Mouse (Mus musculus) spleen, adult 2 months (tissue): ENCODE data around the gene Tepp. TPM values are rescaled to one million over a fixed set of nuclear protein-coding genes. Genes with fewer than 3 reads are reported as not detected.

Source experiments
- DNase-seq, 2 experiments: peaks; one replicate each; pipeline versions ENCODE4 v3.0.0 to v3.0.0-alpha.2; 2012 to 2021; ENCODE audit warnings: low spot score in 2 of 2, low read depth in 1 of 2
- H3K27ac ChIP-seq: fragments of 200-500 bp; 2 replicates; pipeline ENCODE4 v1.5.1; 2012; ENCODE audit warnings: low read length, inconsistent platforms; ENCODE audit not compliant: insufficient read depth
- H3K27me3 ChIP-seq: fragments of 200-500 bp; 2 replicates; pipeline ENCODE4 v1.6.1; 2012; ENCODE audit warnings: mild to moderate bottlenecking, moderate library complexity, low read length, inconsistent platforms; ENCODE audit not compliant: control insufficient read depth, insufficient read depth
- H3K36me3 ChIP-seq: fragments of 200-500 bp; 2 replicates; pipeline ENCODE4 v1.6.1; 2012; ENCODE audit warnings: mild to moderate bottlenecking, low read length, inconsistent platforms; ENCODE audit not compliant: control insufficient read depth, insufficient read depth
- H3K4me1 ChIP-seq: fragments of 200-500 bp; 2 replicates; pipeline ENCODE4 v1.6.1; 2011; ENCODE audit warnings: inconsistent platforms; ENCODE audit not compliant: control insufficient read depth, insufficient read depth, insufficient read length
- H3K4me3 ChIP-seq: fragments of 200-500 bp; 2 replicates; pipeline ENCODE4 v1.5.1; 2011; ENCODE audit warnings: mild to moderate bottlenecking, inconsistent platforms; ENCODE audit not compliant: insufficient read depth, insufficient read length; ENCODE audit errors: extremely low read depth
- CTCF ChIP-seq: fragments of 200-500 bp; IDR thresholded peaks from 2 replicates; pipeline ENCODE4 v1.5.1; 2011; ENCODE audit warnings: mild to moderate bottlenecking, inconsistent platforms; ENCODE audit not compliant: insufficient read depth, insufficient read length, insufficient replicate concordance; ENCODE audit errors: extremely low read depth
- POLR2A ChIP-seq: fragments of 200-500 bp; IDR thresholded peaks from 2 replicates; pipeline ENCODE4 v1.6.1; 2011; ENCODE audit warnings: low read depth, low read length, inconsistent platforms
- WGBS: fragments of 180-500 bp; shearing (Covaris S2); methylation state at CpG from one replicate; pipeline ENCODE4 v1.1.7; 2018; 5-methylcytosine and 5-hydroxymethylcytosine counted together
- polyA plus RNA-seq: library from polyadenylated mRNA; depleted of rRNA; stranded (reverse); fragments of >200 nt; gene quantifications from 2 replicates; pipeline ENCODE4 v1.2.3, GENCODE M21; 2012; rRNA removed

The Tepp gene
- 0.26 and 0.39 TPM in 2 replicates for polyA plus RNA-seq

DNA sequence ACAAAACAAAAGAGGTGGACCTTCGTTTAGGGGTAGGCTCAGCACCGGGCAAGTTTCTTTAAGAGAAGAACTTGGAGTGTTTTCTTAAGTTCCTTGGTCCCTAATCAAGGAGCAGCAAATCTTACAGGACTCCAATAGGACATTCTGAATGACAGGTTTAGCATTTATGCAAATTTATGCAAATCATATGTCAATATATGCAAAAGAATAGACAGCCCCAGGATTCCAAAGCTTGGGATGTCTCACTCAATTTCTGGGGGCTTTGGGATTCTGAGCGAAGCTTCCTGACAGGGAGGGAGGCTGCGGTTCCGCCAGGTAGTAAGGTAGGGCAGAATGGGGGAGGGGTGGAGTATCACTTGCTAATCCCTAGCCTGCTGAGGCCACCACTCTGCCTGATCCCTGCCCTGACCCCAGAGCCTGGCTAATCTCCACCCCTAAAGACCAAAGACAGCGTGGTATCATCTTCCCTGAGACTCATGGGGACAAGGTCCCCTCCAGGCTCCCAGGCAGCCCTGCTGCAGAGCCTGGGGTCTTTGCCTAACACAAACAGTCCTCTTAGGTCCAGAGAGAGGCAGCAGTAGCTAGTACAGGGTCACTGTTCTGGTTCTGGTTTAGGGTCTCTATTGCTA, at the start of gene Tepp:
Gene Tepp (plus strand): TSS at position 225 of the 629 bp plus-strand sequence.
- Histone ChIP-seq H3K27me3 (no peaks in the 10 kb centered on the region), H3K27ac (no peak within 1 kb of the TSS), H3K4me3 (no peak within 1 kb of the TSS), H3K4me1 (no peaks in the 10 kb centered on the region), H3K36me3 (no peaks in the 10 kb centered on the region)
- TF ChIP-seq POLR2A (no peak), CTCF (no peak)
- no peak for DNase-seq
- 83% methylated on average over 6 of the region's 6 CpGs for WGBS

DNA sequence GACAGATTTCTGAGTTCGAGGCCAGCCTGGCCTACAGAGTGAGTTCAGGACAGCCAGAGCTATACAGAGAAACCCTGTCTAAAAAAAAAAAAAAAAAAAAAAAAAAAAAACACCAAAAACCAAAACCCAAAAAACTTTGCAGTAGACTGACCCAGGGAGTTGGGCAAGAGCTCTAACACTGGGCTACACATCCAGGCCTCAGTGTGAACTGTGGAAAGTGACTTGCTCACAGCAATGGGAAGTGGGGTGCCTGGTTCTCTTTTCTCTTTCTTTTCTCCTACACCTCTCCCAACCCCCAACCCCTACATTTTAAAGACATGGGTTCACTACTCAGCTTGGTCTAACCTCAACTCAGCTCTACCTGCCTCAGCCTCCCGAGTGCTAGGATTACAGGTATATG, 48.2 kb upstream of the Tepp start:
- DNase-seq = no peak
- H3K27ac ChIP-seq = no peak overlapping the region
- no peaks in the 10 kb centered on the region for H3K4me1 ChIP-seq
- no peak overlapping the region for H3K4me3 ChIP-seq
- 70% methylated on average over 2 of the region's 2 CpGs for WGBS
- TF ChIP-seq POLR2A (no peak), CTCF (no peak)
- H3K36me3 ChIP-seq = no peaks in the 10 kb centered on the region
- H3K27me3 ChIP-seq = no peaks in the 10 kb centered on the region

DNA sequence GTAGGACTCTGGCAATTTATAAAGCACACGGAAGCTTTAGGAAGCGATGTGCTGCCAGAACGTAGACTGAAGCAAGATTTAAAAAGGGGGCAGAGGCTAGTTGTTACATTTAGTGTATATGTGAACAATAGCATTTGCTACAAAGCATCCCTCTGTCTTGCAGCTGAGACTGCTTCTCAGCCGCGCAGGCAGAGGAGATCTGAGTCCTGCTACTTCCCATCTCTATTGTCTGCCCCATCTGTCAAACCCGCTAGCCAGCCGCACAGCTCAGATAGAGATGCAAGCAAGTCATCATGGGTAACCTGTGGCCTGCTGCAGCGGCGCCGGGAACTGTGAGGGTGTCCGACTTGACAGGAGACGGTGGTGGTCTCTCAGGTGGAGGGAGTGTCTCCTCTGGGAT, 39.9 kb upstream of the Tepp start:
- no peaks in the 10 kb centered on the region for H3K27me3 ChIP-seq
- WGBS = 91% methylated on average over 12 of the region's 12 CpGs
- no peaks in the 10 kb centered on the region for H3K36me3 ChIP-seq
- no peaks in the 10 kb centered on the region for H3K4me1 ChIP-seq
- H3K27ac ChIP-seq = no peak overlapping the region
- TF ChIP-seq POLR2A = no peak
- TF ChIP-seq CTCF = no peak
- no peak overlapping the region for H3K4me3 ChIP-seq
- DNase-seq = no peak

DNA sequence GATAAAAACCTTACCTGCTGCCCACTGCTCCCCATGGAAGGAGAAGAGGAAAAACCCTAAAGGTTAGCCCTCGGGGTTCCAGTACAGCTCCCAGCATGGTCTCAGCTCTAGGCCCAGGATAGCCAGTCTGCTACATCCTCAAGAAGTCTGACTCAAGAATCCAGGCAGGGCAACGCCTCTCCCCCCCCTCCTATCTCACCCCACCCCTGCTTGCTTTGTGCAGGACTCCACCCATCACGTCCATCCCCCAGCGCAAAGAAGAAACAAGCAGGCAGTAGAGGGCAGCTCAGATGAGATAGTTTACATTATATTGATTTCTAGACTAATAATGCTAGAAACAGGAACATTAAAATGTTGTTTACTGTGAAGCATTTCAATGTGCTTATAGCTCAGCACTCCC, 38.5 kb upstream of the Tepp start:
- no peak for TF ChIP-seq CTCF
- TF ChIP-seq POLR2A = no peak
- no peak overlapping the region for H3K4me3 ChIP-seq
- no peak for DNase-seq
- no peaks in the 10 kb centered on the region for H3K4me1 ChIP-seq
- WGBS = 68% methylated on average over 4 of the region's 4 CpGs
- H3K27me3 ChIP-seq = no peaks in the 10 kb centered on the region
- no peak overlapping the region for H3K27ac ChIP-seq
- no peaks in the 10 kb centered on the region for H3K36me3 ChIP-seq

DNA sequence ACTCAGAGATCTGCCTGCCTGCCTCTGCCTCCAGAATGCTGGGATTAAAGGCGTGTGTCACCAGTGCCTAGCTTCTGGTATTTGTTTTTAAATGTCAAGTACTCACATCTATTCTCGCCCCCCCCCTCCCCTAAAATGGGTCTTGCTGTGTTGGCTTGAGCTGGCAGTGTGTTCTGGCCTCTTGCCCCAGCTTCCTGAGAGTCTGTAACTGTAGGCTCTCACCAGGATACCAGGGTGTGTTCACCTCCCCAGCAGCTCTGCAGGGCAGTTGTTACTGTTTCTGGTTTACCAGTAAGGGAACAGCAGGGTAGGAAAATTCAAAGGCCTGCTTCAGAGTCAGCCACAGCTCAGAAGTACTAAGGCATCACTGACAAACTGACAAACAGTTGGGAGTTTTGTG, 37.5 kb upstream of the Tepp start:
- Histone ChIP-seq H3K4me1 (no peaks in the 10 kb centered on the region), H3K27me3 (no peaks in the 10 kb centered on the region), H3K4me3 (no peak overlapping the region), H3K27ac (no peak overlapping the region), H3K36me3 (no peaks in the 10 kb centered on the region)
- TF ChIP-seq POLR2A = no peak
- no peak for TF ChIP-seq CTCF
- DNase-seq = no peak
- WGBS = 41% methylated on average over 2 of the region's 2 CpGs

- H3K4me3 ChIP-seq = no peak overlapping the region
- no peaks in the 10 kb centered on the region for H3K36me3 ChIP-seq
- no peaks in the 10 kb centered on the region for H3K27me3 ChIP-seq
- no peak for DNase-seq
- WGBS = 81% methylated on average over 5 of the region's 5 CpGs
- no peaks in the 10 kb centered on the region for H3K4me1 ChIP-seq
- no peak overlapping the region for H3K27ac ChIP-seq
- TF ChIP-seq POLR2A = no peak
- TF ChIP-seq CTCF = no peak
These were observed 28.9 kb upstream of the Tepp start for GRCm38 (mm10) chr8:95281493-95281892.

GRCm38 (mm10) chr8:95289066-95289650, 21.2 kb upstream of the Tepp start:
- WGBS = 39% methylated on average over 6 of the region's 6 CpGs
- DNase-seq = no peak

More at GRCm38 (mm10) chr8:95289066-95289650, 21.2 kb upstream of the Tepp start:
- TF ChIP-seq POLR2A (no peak), CTCF (no peak)
- Histone ChIP-seq H3K4me1 (no peaks in the 10 kb centered on the region), H3K27ac (no peak overlapping the region), H3K4me3 (no peak overlapping the region), H3K36me3 (no peaks in the 10 kb centered on the region), H3K27me3 (no peaks in the 10 kb centered on the region)
